Mouse (Mus musculus) limb, embryonic 13.5 days (tissue): ENCODE measurements around the gene Scgb1b19. TPM values are rescaled to one million over a fixed set of nuclear protein-coding genes. Genes with fewer than 3 reads are reported as not detected.
"Not testable (repeated sequence)": the region's sequence is repeated elsewhere in the genome, so short reads cannot be mapped to it uniquely, and the experiment has no call there.

Source experiments
- ATAC-seq: fragments of 200-750 bp; cut with Nextera tagmentation; 2 replicates; pipeline ENCODE4 v1.8.0; 2017; ENCODE audit warnings: low read depth, moderate number of reproducible peaks, moderate TSS enrichment; ENCODE audit not compliant: low FRiP score
- H3K27ac ChIP-seq: fragments of 300-500 bp; sonication (generic); 2 replicates; pipeline ENCODE4 v1.5.1; 2015; ENCODE audit warnings: inconsistent platforms, mild to moderate bottlenecking, moderate library complexity
- H3K27me3 ChIP-seq: fragments of 300-500 bp; sonication (generic); 2 replicates; pipeline ENCODE4 v1.6.1; 2015; ENCODE audit warnings: mild to moderate bottlenecking, inconsistent platforms
- H3K36me3 ChIP-seq: fragments of 300-500 bp; sonication (generic); 2 replicates; pipeline ENCODE4 v1.6.1; 2015; ENCODE audit warnings: inconsistent platforms, mild to moderate bottlenecking, moderate library complexity
- H3K4me1 ChIP-seq: fragments of 300-500 bp; sonication (generic); 2 replicates; pipeline ENCODE4 v1.6.1; 2015; ENCODE audit warnings: inconsistent platforms
- H3K4me2 ChIP-seq: fragments of 300-500 bp; sonication (generic); replicated peaks from 2 replicates; pipeline ENCODE4 v1.6.1; 2015; ENCODE audit warnings: inconsistent platforms, mild to moderate bottlenecking, moderate library complexity
- H3K4me3 ChIP-seq: fragments of 300-500 bp; sonication (generic); 2 replicates; pipeline ENCODE4 v1.5.1; 2015; ENCODE audit warnings: moderate library complexity, mild to moderate bottlenecking, inconsistent platforms
- H3K9ac ChIP-seq: fragments of 300-500 bp; sonication (generic); 2 replicates; pipeline ENCODE4 v1.6.1; 2015; ENCODE audit warnings: mild to moderate bottlenecking, inconsistent platforms
- H3K9me3 ChIP-seq: fragments of 300-500 bp; sonication (generic); 2 replicates; pipeline ENCODE4 v1.6.1; 2016; ENCODE audit warnings: inconsistent platforms
- WGBS: fragments of 180-500 bp; shearing (Covaris S2); methylation state at CpG from one replicate; pipeline ENCODE4 v1.1.7; 2015; 5-methylcytosine and 5-hydroxymethylcytosine counted together
- polyA plus RNA-seq: library from polyadenylated mRNA; unstranded; fragments of >200 nt; fragmentation: Nextera tagmentation; extraction: Ambion mirVana; gene quantifications from 2 replicates; pipeline ENCODE4 v1.2.1, GENCODE M21; 2015

The Scgb1b19 gene
- polyA plus RNA-seq = not detected in 2 replicates

GRCm38 (mm10) chr7:33286991-33287390 is at the start of gene Scgb1b19:
Gene Scgb1b19 (plus strand): TSS chr7:33287291.
- not testable (repeated sequence) for H3K27me3 ChIP-seq, H3K36me3 ChIP-seq, H3K4me2 ChIP-seq, H3K27ac ChIP-seq, H3K9ac ChIP-seq, H3K4me3 ChIP-seq, H3K4me1 ChIP-seq, ATAC-seq, H3K9me3 ChIP-seq
- WGBS = 76% methylated on average over 2 of the region's 3 CpGs

- not testable (repeated sequence) for H3K27me3 ChIP-seq, ATAC-seq, H3K4me3 ChIP-seq, H3K27ac ChIP-seq, H3K4me2 ChIP-seq, H3K36me3 ChIP-seq, H3K9ac ChIP-seq, H3K4me1 ChIP-seq, H3K9me3 ChIP-seq
Observed at GRCm38 (mm10) chr7:33280238-33280637, 6.9 kb upstream of the Scgb1b19 start, which contains the start of gene Scgb2b19. Gene Scgb2b19 (minus strand): TSS chr7:33280338.

Other genes with a start within 250 kb of the Scgb1b19 start
- gene Scgb2b17, start 230.7 kb upstream of the Scgb1b19 start, polyA plus RNA-seq = not detected in 2 replicates
- not detected in 2 replicates for gene Scgb1b17, start 223.8 kb upstream of the Scgb1b19 start, polyA plus RNA-seq
- gene Scgb2b18, start 113.4 kb upstream of the Scgb1b19 start, polyA plus RNA-seq = not detected in 2 replicates
- gene Scgb1b18, start 101.7 kb upstream of the Scgb1b19 start, polyA plus RNA-seq = not detected in 2 replicates
- not detected in 2 replicates for gene Scgb2b19, start 7.0 kb upstream of the Scgb1b19 start, polyA plus RNA-seq
- not detected in 2 replicates for gene Scgb2b20, start 79.0 kb downstream of the Scgb1b19 start, polyA plus RNA-seq
- not detected in 2 replicates for gene Scgb1b20, start 85.9 kb downstream of the Scgb1b19 start, polyA plus RNA-seq
- gene Scgb2b21, start 233.2 kb downstream of the Scgb1b19 start, polyA plus RNA-seq = not detected in 2 replicates